Mouse (Mus musculus): ENCODE measurements at regions not wholly inside any gene's neighbourhood (a gene's known extent, or its start where the extent isn't known, plus 50 kb on each side); places are given as distances from the start of the nearest gene placed in this dataset.

- DNase-seq (ENCODE audit: low spot score), result no peak
These were observed 145.4 kb upstream of the Gm10181 start for GRCm38 (mm10) chr9:24943830-24944229.

GRCm38 (mm10) chr9:24952516-24952915 lies 136.7 kb upstream of the Gm10181 start:
- no peak for DNase-seq (ENCODE audit: low spot score)

- DNase-seq (ENCODE audit: low spot score), result no peak
These were observed 133.6 kb upstream of the Gm10181 start for GRCm38 (mm10) chr9:24955641-24956040.

GRCm38 (mm10) chr9:24956566-24956965 lies 132.7 kb upstream of the Gm10181 start:
- no peak for DNase-seq (ENCODE audit: low spot score)

GRCm38 (mm10) chr9:24963290-24963689 lies 125.9 kb upstream of the Gm10181 start:
- no peak for DNase-seq (ENCODE audit: low spot score)

GRCm38 (mm10) chr9:24967571-24967970 lies 121.7 kb upstream of the Gm10181 start:
- DNase-seq (ENCODE audit: low spot score), result no peak

- DNase-seq (ENCODE audit: low spot score), result peak; percentile 43
These were observed 115.0 kb upstream of the Gm10181 start for GRCm38 (mm10) chr9:24974021-24974741.

- no peak for DNase-seq (ENCODE audit: low spot score)
These were observed 106.4 kb upstream of the Gm10181 start for GRCm38 (mm10) chr9:24982796-24983195.

- DNase-seq (ENCODE audit: low spot score), result no peak
These were observed 94.7 kb upstream of the Gm10181 start for GRCm38 (mm10) chr9:24994491-24994890.

GRCm38 (mm10) chr9:25021095-25021691 lies 68.0 kb upstream of the Gm10181 start:
- DNase-seq (ENCODE audit: low spot score), result no peak

GRCm38 (mm10) chr9:25022439-25022838 lies 66.8 kb upstream of the Gm10181 start:
- DNase-seq (ENCODE audit: low spot score), result no peak

- no peak for DNase-seq (ENCODE audit: low spot score)
These were observed 64.7 kb upstream of the Gm10181 start for GRCm38 (mm10) chr9:25024486-25024885.

GRCm38 (mm10) chr9:25027581-25027980 lies 61.6 kb upstream of the Gm10181 start:
- no peak for DNase-seq (ENCODE audit: low spot score)

GRCm38 (mm10) chr9:25028305-25028704 lies 60.9 kb upstream of the Gm10181 start:
- no peak for DNase-seq (ENCODE audit: low spot score)

GRCm38 (mm10) chr9:25031466-25031865 lies 57.8 kb upstream of the Gm10181 start:
- no peak for DNase-seq (ENCODE audit: low spot score)
